Mouse (Mus musculus) R1 (cell line): ENCODE data around the gene D930020B18Rik.

Experiments
- DNase-seq: peaks from one replicate; pipeline ENCODE4 v3.0.0-alpha.2; 2018; ENCODE audit warnings: low read depth, low spot score

D930020B18Rik gene

GRCm38 (mm10) chr10:121639573-121639972, 1.8 kb upstream of the D930020B18Rik start:
- DNase-seq, result no peak

- DNase-seq, result peak; percentile 54
Observed at GRCm38 (mm10) chr10:121640150-121640930, 1.0 kb upstream of the D930020B18Rik start.

- DNase-seq, result no peak
Observed at GRCm38 (mm10) chr10:121640944-121641271, 480 bp upstream of the D930020B18Rik start.

- DNase-seq, result peak; percentile 51
Observed at GRCm38 (mm10) chr10:121642054-121642947, 913 bp downstream of the D930020B18Rik start.

GRCm38 (mm10) chr10:121646294-121646693, 4.9 kb downstream of the D930020B18Rik start:
- DNase-seq, result no peak

- no peak for DNase-seq
Observed at GRCm38 (mm10) chr10:121653079-121653478, 11.7 kb downstream of the D930020B18Rik start.

- no peak for DNase-seq
Observed at GRCm38 (mm10) chr10:121655907-121656306, 14.5 kb downstream of the D930020B18Rik start.

- DNase-seq, result peak; percentile 73
Observed at GRCm38 (mm10) chr10:121662711-121663110, 21.3 kb downstream of the D930020B18Rik start.

- no peak for DNase-seq
Observed at GRCm38 (mm10) chr10:121663599-121663998, 22.2 kb downstream of the D930020B18Rik start.

- DNase-seq, result no peak
Observed at GRCm38 (mm10) chr10:121665631-121666145, 24.3 kb downstream of the D930020B18Rik start.

GRCm38 (mm10) chr10:121669103-121669502, 27.7 kb downstream of the D930020B18Rik start:
- no peak for DNase-seq

GRCm38 (mm10) chr10:121677019-121677418, 35.6 kb downstream of the D930020B18Rik start:
- no peak for DNase-seq

- DNase-seq, result no peak
Observed at GRCm38 (mm10) chr10:121680902-121681301, 39.5 kb downstream of the D930020B18Rik start.

GRCm38 (mm10) chr10:121682539-121682938, 41.2 kb downstream of the D930020B18Rik start:
- DNase-seq, result no peak

- DNase-seq, result peak; percentile 37
Observed at GRCm38 (mm10) chr10:121686153-121686660, 44.8 kb downstream of the D930020B18Rik start.

- peak; percentile 72 for DNase-seq
Observed at GRCm38 (mm10) chr10:121687511-121687910, 46.1 kb downstream of the D930020B18Rik start.

- peak; percentile 88 for DNase-seq
Observed at GRCm38 (mm10) chr10:121689591-121690314, 48.4 kb downstream of the D930020B18Rik start.

GRCm38 (mm10) chr10:121692944-121693579, 51.7 kb downstream of the D930020B18Rik start:
- DNase-seq, result peak; percentile 78

- DNase-seq, result peak; percentile 89
Observed at GRCm38 (mm10) chr10:121694567-121694966, 53.2 kb downstream of the D930020B18Rik start.

- peak; percentile 45 for DNase-seq
Observed at GRCm38 (mm10) chr10:121701296-121702248, 60.2 kb downstream of the D930020B18Rik start.
